Mouse (Mus musculus): ENCODE results near the gene Dgkb. TPM values are rescaled to one million over a fixed set of nuclear protein-coding genes. Genes with fewer than 3 reads are reported as not detected.

Dgkb gene
- not detected in 2 replicates for polyA plus RNA-seq (2012)

GRCm38 (mm10) chr12:37817426-37817825 lies at the start of gene Dgkb:
Dgkb (plus strand) TSS chr12:37817726.

